Mouse (Mus musculus) E14TG2a.4 (cell line): ENCODE data around the gene Phospho2.

ENCODE experiments used
- H3K27me3 ChIP-seq: 2 replicates; pipeline ENCODE4 v1.6.1; 2014; ENCODE audit warnings: low read length, control low read depth; ENCODE audit not compliant: insufficient read depth
- H3K36me3 ChIP-seq: 2 replicates; pipeline ENCODE4 v1.6.1; 2014; ENCODE audit warnings: low read length, control low read depth; ENCODE audit not compliant: insufficient read depth
- H3K4me1 ChIP-seq: replicated peaks from 2 replicates; pipeline ENCODE4 v1.6.1; 2014; ENCODE audit warnings: low read depth, low read length, control low read depth
- H3K4me3 ChIP-seq: replicated peaks from 2 replicates; pipeline ENCODE4 v1.5.1; 2014; ENCODE audit warnings: mild to moderate bottlenecking, low read length
- H3K9me3 ChIP-seq: 2 replicates; pipeline ENCODE4 v1.6.1; 2014; ENCODE audit warnings: low read length, control low read depth
- CTCF ChIP-seq: conservative IDR thresholded peaks from 2 replicates; pipeline ENCODE4 v1.5.1; 2014; ENCODE audit warnings: low read length
- NANOG ChIP-seq: IDR thresholded peaks from 2 replicates; pipeline ENCODE4 v1.6.1; 2014; ENCODE audit warnings: borderline replicate concordance, low read length, mixed read lengths
- POU5F1 ChIP-seq: IDR thresholded peaks from 2 replicates; pipeline ENCODE4 v1.6.1; 2014; ENCODE audit warnings: low read length, borderline replicate concordance

Phospho2 gene

GRCm38 (mm10) chr2:69829680-69830079, 40.3 kb downstream of the Phospho2 start:
- H3K9me3 ChIP-seq = no peaks in the 10 kb centered on the region
- H3K4me1 ChIP-seq = peaks cover 8% of the 10 kb centered on the region
- no peaks in the 10 kb centered on the region for H3K36me3 ChIP-seq
- no peak for TF ChIP-seq NANOG
- TF ChIP-seq POU5F1 = no peak
- no peak for TF ChIP-seq CTCF
- H3K4me3 ChIP-seq = no peak overlapping the region
- H3K27me3 ChIP-seq = peaks cover 6% of the 10 kb centered on the region

- no peak for TF ChIP-seq CTCF
- peaks cover 2% of the 10 kb centered on the region for H3K27me3 ChIP-seq
- H3K4me1 ChIP-seq = peaks cover 8% of the 10 kb centered on the region
Measured at GRCm38 (mm10) chr2:69830116-69830515, 40.7 kb downstream of the Phospho2 start.

GRCm38 (mm10) chr2:69837244-69837967, 48.0 kb downstream of the Phospho2 start:
- Histone ChIP-seq H3K36me3 (no peaks in the 10 kb centered on the region), H3K27me3 (no peaks in the 10 kb centered on the region), H3K4me1 (no peaks in the 10 kb centered on the region), H3K9me3 (no peaks in the 10 kb centered on the region), H3K4me3 (no peak overlapping the region)
- TF ChIP-seq CTCF (no peak), POU5F1 (no peak), NANOG (no peak)

More at GRCm38 (mm10) chr2:69830116-69830515, 40.7 kb downstream of the Phospho2 start:
- Histone ChIP-seq H3K4me3 (no peak overlapping the region), H3K9me3 (no peaks in the 10 kb centered on the region), H3K36me3 (no peaks in the 10 kb centered on the region)

- H3K27me3 ChIP-seq = no peaks in the 10 kb centered on the region
- H3K4me3 ChIP-seq = no peak overlapping the region
- no peaks in the 10 kb centered on the region for H3K4me1 ChIP-seq
- no peaks in the 10 kb centered on the region for H3K9me3 ChIP-seq
- no peaks in the 10 kb centered on the region for H3K36me3 ChIP-seq
- TF ChIP-seq CTCF = peak; percentile 27
- TF ChIP-seq NANOG = no peak
- TF ChIP-seq POU5F1 = no peak
Measured at GRCm38 (mm10) chr2:69837996-69838395, 48.6 kb downstream of the Phospho2 start.

- Histone ChIP-seq H3K9me3 (no peaks in the 10 kb centered on the region), H3K27me3 (no peaks in the 10 kb centered on the region), H3K36me3 (no peaks in the 10 kb centered on the region), H3K4me3 (no peak overlapping the region), H3K4me1 (no peaks in the 10 kb centered on the region)
- TF ChIP-seq CTCF = no peak
- no peak for TF ChIP-seq POU5F1
- TF ChIP-seq NANOG = no peak
Measured at GRCm38 (mm10) chr2:69838707-69839106, 49.3 kb downstream of the Phospho2 start.

- no peaks in the 10 kb centered on the region for H3K9me3 ChIP-seq
- TF ChIP-seq NANOG = no peak
- no peak for TF ChIP-seq POU5F1
- TF ChIP-seq CTCF = no peak
- H3K27me3 ChIP-seq = no peaks in the 10 kb centered on the region
- no peak overlapping the region for H3K4me3 ChIP-seq
- no peaks in the 10 kb centered on the region for H3K4me1 ChIP-seq
- no peaks in the 10 kb centered on the region for H3K36me3 ChIP-seq
Measured at GRCm38 (mm10) chr2:69840261-69840660, 50.8 kb downstream of the Phospho2 start.

GRCm38 (mm10) chr2:69849215-69849614, 59.8 kb downstream of the Phospho2 start:
- no peaks in the 10 kb centered on the region for H3K4me1 ChIP-seq
- TF ChIP-seq NANOG (no peak), POU5F1 (no peak), CTCF (no peak)
- 0 out of 2 replicates have a peak, but pooled peaks cover 4% of the 10 kb centered on the region for H3K27me3 ChIP-seq
- no peak overlapping the region for H3K4me3 ChIP-seq
- no peaks in the 10 kb centered on the region for H3K9me3 ChIP-seq
- no peaks in the 10 kb centered on the region for H3K36me3 ChIP-seq
